Mouse (Mus musculus): ENCODE measurements around the gene Ghdc. TPM values are rescaled to one million over a fixed set of nuclear protein-coding genes. Genes with fewer than 3 reads are reported as not detected.
"Not testable (repeated sequence)": the region's sequence is repeated elsewhere in the genome, so short reads cannot be mapped to it uniquely, and the experiment has no call there.

Ghdc gene
- polyA plus RNA-seq, 1 experiment from 2014 or later = 4.5 TPM

DNA sequence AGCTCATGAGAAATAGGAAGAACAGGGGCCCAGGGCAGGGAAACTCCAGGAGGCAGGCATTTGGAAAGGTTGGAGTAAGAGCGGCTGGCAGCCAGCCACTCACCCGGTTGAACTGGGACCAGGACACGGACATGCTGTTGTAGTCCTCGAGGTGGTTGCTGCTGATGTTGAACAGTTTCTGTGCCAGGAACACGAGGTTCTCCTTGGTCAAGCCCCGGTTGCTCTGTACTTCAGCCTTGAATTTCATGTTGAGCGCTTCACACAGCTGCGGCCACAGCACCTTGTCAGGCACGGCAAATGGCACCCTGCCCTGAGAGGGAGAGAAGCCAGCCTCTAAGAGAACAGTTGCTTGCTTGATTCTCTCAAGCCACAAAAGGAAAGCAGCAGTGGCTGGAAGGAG, 19.9 kb upstream of the Ghdc start:
- not testable (repeated sequence) for H3K4me1 ChIP-seq (ENCODE audit: control insufficient read depth, insufficient read depth, low read length); H3K9me3 ChIP-seq (ENCODE audit: control insufficient read depth, low read length); ATAC-seq (ENCODE audit: low read depth); H3K9ac ChIP-seq (replicated peaks; ENCODE audit: low read depth, low read length); H3K4me3 ChIP-seq (ENCODE audit: low read depth, low read length); H3K27me3 ChIP-seq (ENCODE audit: control insufficient read depth, insufficient read depth, low read length); H3K4me2 ChIP-seq (ENCODE audit: low read depth, low read length); H3K27ac ChIP-seq (ENCODE audit: low read depth, low read length); H3K36me3 ChIP-seq (ENCODE audit: control insufficient read depth, insufficient read depth, low read length)
- WGBS = 91% methylated on average over 9 of the region's 9 CpGs

DNA sequence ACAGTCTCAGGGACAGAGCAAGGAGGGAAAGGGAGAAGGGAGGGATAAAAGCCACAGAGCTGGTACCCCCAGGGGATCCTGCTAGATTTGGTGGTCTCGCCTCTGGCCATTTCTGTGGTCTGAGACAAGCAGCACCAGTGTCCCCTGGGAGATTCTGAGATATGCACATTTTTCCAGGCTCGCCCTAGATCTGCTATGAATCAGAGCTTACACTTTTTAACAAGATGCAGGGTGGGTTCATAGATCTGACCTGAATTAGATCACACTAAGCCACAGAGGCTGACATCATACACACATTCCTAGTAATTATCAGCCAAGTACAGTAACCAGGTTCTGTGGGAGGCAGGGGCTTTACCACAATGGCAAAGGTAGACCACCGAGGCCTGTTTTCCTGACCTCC, 18.9 kb upstream of the Ghdc start:
- Histone ChIP-seq H3K36me3 (ENCODE audit: control insufficient read depth, insufficient read depth, low read length) (no peaks in the 10 kb centered on the region; the same call in none of the 2 replicates), H3K27me3 (ENCODE audit: control insufficient read depth, insufficient read depth, low read length) (no peaks in the 10 kb centered on the region), H3K4me1 (ENCODE audit: control insufficient read depth, insufficient read depth, low read length) (no peaks in the 10 kb centered on the region), H3K9ac (replicated peaks; ENCODE audit: low read depth, low read length) (no peak overlapping the region), H3K27ac (ENCODE audit: low read depth, low read length) (no peak overlapping the region), H3K4me2 (ENCODE audit: low read depth, low read length) (no peak overlapping the region), H3K9me3 (ENCODE audit: control insufficient read depth, low read length) (no peaks in the 10 kb centered on the region), H3K4me3 (ENCODE audit: low read depth, low read length) (no peak overlapping the region)
- ATAC-seq (ENCODE audit: low read depth) = no peak
- 84% methylated on average over 3 of the region's 3 CpGs for WGBS

DNA sequence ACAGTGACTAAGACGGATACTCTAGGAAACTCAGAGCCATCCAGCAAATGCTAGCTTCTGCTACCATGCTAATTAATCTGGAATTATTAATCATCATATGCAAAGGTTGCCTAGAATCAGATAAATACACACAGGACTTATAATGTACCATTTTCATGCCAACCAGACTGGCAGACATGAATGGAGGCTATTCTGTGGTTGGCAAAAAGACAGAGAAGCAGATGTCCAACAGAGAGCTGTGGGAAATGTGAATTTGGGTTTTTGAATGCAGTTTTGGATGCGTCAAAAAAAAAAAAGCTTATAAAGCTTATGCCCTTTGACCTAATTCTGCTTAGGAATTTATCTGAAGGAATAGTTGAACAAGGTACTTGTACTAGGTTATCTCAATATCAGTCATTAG, 15.0 kb upstream of the Ghdc start:
- Histone ChIP-seq H3K4me1 (ENCODE audit: control insufficient read depth, insufficient read depth, low read length) (no peaks in the 10 kb centered on the region), H3K4me3 (ENCODE audit: low read depth, low read length) (no peak overlapping the region), H3K9ac (replicated peaks; ENCODE audit: low read depth, low read length) (no peak overlapping the region), H3K9me3 (ENCODE audit: control insufficient read depth, low read length) (no peaks in the 10 kb centered on the region), H3K4me2 (ENCODE audit: low read depth, low read length) (no peak overlapping the region), H3K27me3 (ENCODE audit: control insufficient read depth, insufficient read depth, low read length) (no peaks in the 10 kb centered on the region), H3K27ac (ENCODE audit: low read depth, low read length) (no peak overlapping the region), H3K36me3 (ENCODE audit: control insufficient read depth, insufficient read depth, low read length) (peaks cover 11% of the 10 kb centered on the region)
- 87% methylated on average over 2 of the region's 2 CpGs for WGBS
- no peak for ATAC-seq (ENCODE audit: low read depth)

DNA sequence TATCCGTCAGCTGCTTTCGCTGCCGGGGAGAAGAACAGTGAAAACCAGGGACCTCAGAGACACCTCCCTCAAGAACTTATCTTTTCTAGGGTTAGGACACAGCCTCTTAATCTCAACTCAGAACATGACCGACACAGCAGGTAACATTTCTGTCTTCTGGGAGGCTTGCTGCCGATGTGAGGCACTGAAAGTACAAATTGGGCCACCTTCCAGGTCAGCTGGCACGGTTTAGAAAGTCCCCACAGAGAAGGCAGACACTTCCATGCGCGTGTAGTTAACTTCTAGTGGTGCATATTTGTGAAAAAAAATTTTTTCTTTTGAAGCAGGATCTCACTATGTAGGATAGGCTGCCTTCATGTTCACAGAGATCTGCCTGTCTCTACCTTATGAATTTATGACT, 13.5 kb upstream of the Ghdc start:
- H3K36me3 ChIP-seq (ENCODE audit: control insufficient read depth, insufficient read depth, low read length) = peaks cover 11% of the 10 kb centered on the region

DNA sequence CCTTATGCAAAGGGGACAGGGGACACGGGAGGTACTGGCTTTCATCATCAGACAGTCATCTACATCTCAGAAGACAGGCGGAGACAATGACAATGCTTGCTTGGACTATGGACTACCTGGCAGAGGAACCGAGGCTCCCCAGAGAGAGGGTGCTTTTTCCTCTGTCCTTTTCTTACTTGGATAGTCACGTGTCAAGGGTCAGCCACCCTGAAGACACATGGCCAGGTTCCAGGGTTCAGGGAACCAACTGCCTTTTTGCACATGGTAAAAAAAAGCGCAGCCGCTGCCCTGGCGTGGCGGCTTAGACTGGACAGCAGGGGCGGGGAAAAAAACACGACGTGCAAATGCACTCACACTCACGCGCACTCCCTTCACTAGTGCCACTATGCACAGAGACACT, 11.8 kb upstream of the Ghdc start:
- Histone ChIP-seq H3K4me2 (ENCODE audit: low read depth, low read length) (no peak overlapping the region), H3K4me1 (ENCODE audit: control insufficient read depth, insufficient read depth, low read length) (no peaks in the 10 kb centered on the region), H3K27ac (ENCODE audit: low read depth, low read length) (no peak overlapping the region), H3K36me3 (ENCODE audit: control insufficient read depth, insufficient read depth, low read length) (peaks cover 11% of the 10 kb centered on the region), H3K9me3 (ENCODE audit: control insufficient read depth, low read length) (no peaks in the 10 kb centered on the region), H3K9ac (replicated peaks; ENCODE audit: low read depth, low read length) (no peak overlapping the region), H3K4me3 (ENCODE audit: low read depth, low read length) (no peak overlapping the region), H3K27me3 (ENCODE audit: control insufficient read depth, insufficient read depth, low read length) (no peaks in the 10 kb centered on the region)
- WGBS = 90% methylated on average over 13 of the region's 13 CpGs
- no peak for ATAC-seq (ENCODE audit: low read depth)

More for the DNA sequence above, 13.5 kb upstream of the Ghdc start:
- Histone ChIP-seq H3K9me3 (ENCODE audit: control insufficient read depth, low read length) (no peaks in the 10 kb centered on the region), H3K9ac (replicated peaks; ENCODE audit: low read depth, low read length) (no peak overlapping the region), H3K27ac (ENCODE audit: low read depth, low read length) (no peak overlapping the region), H3K4me3 (ENCODE audit: low read depth, low read length) (no peak overlapping the region), H3K4me1 (ENCODE audit: control insufficient read depth, insufficient read depth, low read length) (no peaks in the 10 kb centered on the region), H3K4me2 (ENCODE audit: low read depth, low read length) (no peak overlapping the region), H3K27me3 (ENCODE audit: control insufficient read depth, insufficient read depth, low read length) (no peaks in the 10 kb centered on the region)
- WGBS = 88% methylated on average over 8 of the region's 8 CpGs
- ATAC-seq (ENCODE audit: low read depth) = no peak

DNA sequence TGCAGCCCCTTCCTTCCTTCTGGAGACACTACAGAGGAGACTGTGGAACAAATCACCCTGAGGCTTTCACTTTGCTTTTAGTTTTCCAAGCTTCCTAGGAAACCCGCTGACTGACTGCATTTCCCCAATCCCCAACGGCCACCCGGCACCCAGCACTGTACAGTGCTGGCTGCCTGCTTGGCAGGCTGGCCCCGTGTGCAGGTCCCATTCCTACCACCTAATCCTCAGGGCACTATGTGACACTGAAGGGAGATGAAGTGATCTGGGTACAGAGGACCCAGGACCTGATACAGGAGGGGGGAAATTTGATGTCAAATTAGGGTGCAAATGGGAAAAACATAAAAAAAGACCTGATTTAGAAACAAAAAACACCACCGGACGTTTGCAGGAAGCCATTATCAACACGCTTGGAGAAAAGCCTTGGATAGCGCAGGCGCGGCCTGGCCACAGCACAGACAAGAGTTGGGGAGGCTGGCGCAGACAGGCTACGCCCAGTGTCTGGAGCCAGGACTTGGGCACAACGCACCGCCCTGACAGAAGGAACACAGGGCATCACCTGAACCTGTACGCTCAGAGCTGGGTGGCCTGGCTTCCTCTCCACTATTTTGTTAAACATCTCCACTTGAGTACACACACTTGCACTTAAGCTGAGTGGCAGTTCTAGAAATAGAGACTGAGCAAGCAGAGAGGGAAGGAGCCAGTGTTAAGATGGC, 11.2 kb upstream of the Ghdc start:
- no peak for ATAC-seq (ENCODE audit: low read depth)
- no peak overlapping the region for H3K9ac ChIP-seq (replicated peaks; ENCODE audit: low read depth, low read length)
- H3K4me2 ChIP-seq (ENCODE audit: low read depth, low read length) = no peak overlapping the region
- no peaks in the 10 kb centered on the region for H3K27me3 ChIP-seq (ENCODE audit: control insufficient read depth, insufficient read depth, low read length)
- no peak overlapping the region for H3K27ac ChIP-seq (ENCODE audit: low read depth, low read length)
- 91% methylated on average over 15 of the region's 15 CpGs for WGBS
- peaks cover 11% of the 10 kb centered on the region for H3K36me3 ChIP-seq (ENCODE audit: control insufficient read depth, insufficient read depth, low read length)
- H3K4me3 ChIP-seq (ENCODE audit: low read depth, low read length) = no peak overlapping the region
- no peaks in the 10 kb centered on the region for H3K4me1 ChIP-seq (ENCODE audit: control insufficient read depth, insufficient read depth, low read length)
- no peaks in the 10 kb centered on the region for H3K9me3 ChIP-seq (ENCODE audit: control insufficient read depth, low read length)

DNA sequence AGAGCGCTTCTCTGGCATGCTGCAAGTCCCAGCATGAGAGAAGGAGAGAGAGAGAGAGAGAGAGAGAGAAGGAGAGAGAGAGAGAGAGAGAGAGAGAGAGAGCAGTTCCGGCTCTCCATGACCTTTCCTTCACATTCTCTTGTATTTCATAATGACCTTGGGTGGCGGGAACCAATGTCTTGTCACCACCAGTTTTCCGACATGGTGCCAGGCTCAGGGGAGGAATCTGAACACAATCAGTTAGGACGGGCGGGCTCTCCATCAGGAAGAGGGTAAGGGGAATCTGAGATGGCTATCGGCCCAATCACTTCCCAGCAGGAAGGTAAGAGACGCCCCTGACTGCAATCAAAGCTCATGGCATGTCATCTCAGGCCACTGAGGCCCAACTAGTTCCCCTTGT, 9.5 kb upstream of the Ghdc start:
- ATAC-seq (ENCODE audit: low read depth) = no peak
- no peak overlapping the region for H3K27ac ChIP-seq (ENCODE audit: low read depth, low read length)
- no peaks in the 10 kb centered on the region for H3K4me1 ChIP-seq (ENCODE audit: control insufficient read depth, insufficient read depth, low read length)
- H3K4me3 ChIP-seq (ENCODE audit: low read depth, low read length) = no peak overlapping the region
- WGBS = 73% methylated on average over 8 of the region's 8 CpGs
- no peaks in the 10 kb centered on the region for H3K27me3 ChIP-seq (ENCODE audit: control insufficient read depth, insufficient read depth, low read length)
- H3K9ac ChIP-seq (replicated peaks; ENCODE audit: low read depth, low read length) = no peak overlapping the region
- no peak overlapping the region for H3K4me2 ChIP-seq (ENCODE audit: low read depth, low read length)
- H3K9me3 ChIP-seq (ENCODE audit: control insufficient read depth, low read length) = no peaks in the 10 kb centered on the region
- peaks cover 11% of the 10 kb centered on the region for H3K36me3 ChIP-seq (ENCODE audit: control insufficient read depth, insufficient read depth, low read length)

DNA sequence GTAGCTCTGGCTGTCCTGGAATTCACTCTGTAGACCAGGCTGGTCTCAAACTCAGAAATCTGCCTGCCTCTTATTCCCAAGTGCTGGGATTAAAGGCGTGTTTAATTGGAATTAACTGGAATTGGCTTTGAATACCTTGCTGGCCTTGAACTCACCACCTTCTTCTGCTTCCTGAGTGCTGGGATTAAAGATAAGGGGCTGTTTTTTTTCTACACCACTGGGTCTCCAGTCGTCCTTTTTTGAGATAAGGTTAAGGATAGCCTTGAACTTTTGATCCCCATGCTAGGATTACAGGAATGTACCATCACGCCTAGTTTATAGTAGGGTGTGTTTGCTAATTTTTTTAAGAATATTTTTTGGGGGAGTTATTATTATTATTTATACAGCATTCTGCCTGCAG, 7.3 kb upstream of the Ghdc start:
- Histone ChIP-seq H3K27me3 (ENCODE audit: control insufficient read depth, insufficient read depth, low read length) (no peaks in the 10 kb centered on the region), H3K9me3 (ENCODE audit: control insufficient read depth, low read length) (no peaks in the 10 kb centered on the region), H3K36me3 (ENCODE audit: control insufficient read depth, insufficient read depth, low read length) (peaks cover 11% of the 10 kb centered on the region), H3K9ac (replicated peaks; ENCODE audit: low read depth, low read length) (no peak overlapping the region), H3K4me2 (ENCODE audit: low read depth, low read length) (no peak overlapping the region), H3K4me1 (ENCODE audit: control insufficient read depth, insufficient read depth, low read length) (no peaks in the 10 kb centered on the region), H3K27ac (ENCODE audit: low read depth, low read length) (no peak overlapping the region), H3K4me3 (ENCODE audit: low read depth, low read length) (no peak overlapping the region)
- ATAC-seq (ENCODE audit: low read depth) = no peak
- WGBS = 83% methylated on average over 3 of the region's 3 CpGs

DNA sequence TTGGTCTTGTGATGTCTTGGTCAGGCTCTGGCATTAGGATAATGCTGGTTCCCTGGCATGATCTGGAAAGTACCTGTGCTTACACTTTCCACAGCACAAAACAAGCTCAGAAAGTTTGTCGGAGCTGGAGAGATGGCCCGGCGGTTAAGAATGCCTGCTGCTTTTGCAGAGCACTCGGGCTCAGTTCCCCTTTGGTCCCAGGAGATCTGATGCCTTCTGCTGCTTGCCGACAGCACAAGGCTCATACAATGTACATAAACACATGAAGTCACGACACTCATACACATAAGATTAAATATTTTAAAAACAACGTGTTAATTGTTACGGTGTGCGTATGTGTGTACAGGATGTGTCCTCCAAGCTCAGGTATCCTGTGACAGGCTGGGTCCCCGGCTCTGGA, 5.2 kb upstream of the Ghdc start:
- Histone ChIP-seq H3K27me3 (ENCODE audit: control insufficient read depth, insufficient read depth, low read length) (no peaks in the 10 kb centered on the region), H3K27ac (ENCODE audit: low read depth, low read length) (no peak overlapping the region), H3K4me1 (ENCODE audit: control insufficient read depth, insufficient read depth, low read length) (no peaks in the 10 kb centered on the region), H3K9me3 (ENCODE audit: control insufficient read depth, low read length) (no peaks in the 10 kb centered on the region), H3K4me2 (ENCODE audit: low read depth, low read length) (no peak overlapping the region), H3K4me3 (ENCODE audit: low read depth, low read length) (no peak overlapping the region), H3K9ac (replicated peaks; ENCODE audit: low read depth, low read length) (no peak overlapping the region), H3K36me3 (ENCODE audit: control insufficient read depth, insufficient read depth, low read length) (no peaks in the 10 kb centered on the region)
- 78% methylated on average over 10 of the region's 10 CpGs for WGBS
- no peak for ATAC-seq (ENCODE audit: low read depth)

Measured in neural tube, embryonic 14.5 days (tissue).